Mouse (Mus musculus) G1E (cell line): ENCODE results near the gene Xpo5.

ENCODE experiments used
- CTCF ChIP-seq: IDR thresholded peaks from 2 replicates; pipeline ENCODE4 v1.5.1; 2012; ENCODE audit warnings: low read depth, low read length, inconsistent platforms, mixed read lengths
- GATA1 ChIP-seq: IDR thresholded peaks from 2 replicates; pipeline ENCODE4 v1.6.1; 2012; ENCODE audit warnings: borderline replicate concordance, low read length, inconsistent platforms, mixed read lengths
- POLR2AphosphoS5 ChIP-seq: IDR thresholded peaks from 2 replicates; pipeline ENCODE4 v1.6.1; 2012; ENCODE audit warnings: low read depth, low read length, inconsistent platforms; ENCODE audit not compliant: insufficient replicate concordance
- TAL1 ChIP-seq: conservative IDR thresholded peaks from 2 replicates; pipeline ENCODE4 v1.6.1; 2012; ENCODE audit warnings: low read depth, low read length, inconsistent platforms, mixed read lengths

GRCm38 (mm10) chr17:46170538-46170937 is 32.0 kb upstream of the Xpo5 start:
- TF ChIP-seq POLR2AphosphoS5 (no peak), CTCF (peak; percentile 70), GATA1 (no peak), TAL1 (no peak)
